Mouse (Mus musculus): ENCODE measurements around the gene Snapc1. TPM values are rescaled to one million over a fixed set of nuclear protein-coding genes. Genes with fewer than 3 reads are reported as not detected.

Gene Snapc1
- total RNA-seq, 4 experiments from 2014 or later, result 34.8 to 46.9 (median 37.7) TPM

DNA sequence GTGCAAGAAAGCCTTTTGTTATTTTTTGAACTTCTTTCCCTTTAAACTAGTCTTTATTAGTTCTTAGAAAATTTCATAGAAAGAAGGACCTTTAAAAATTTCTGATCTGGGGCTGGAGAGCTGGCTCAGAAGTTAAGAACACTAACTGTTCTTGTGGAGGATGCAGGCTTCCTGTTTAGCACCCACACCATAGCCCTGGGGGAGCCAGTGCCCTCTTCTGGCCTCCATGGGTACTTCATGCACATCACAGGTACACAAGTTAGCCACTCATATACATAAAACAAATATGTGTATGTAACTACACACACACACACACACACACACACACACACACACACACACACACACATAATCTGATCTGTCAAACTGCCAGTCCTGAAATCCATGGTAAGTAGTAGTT lies 25.3 kb downstream of the Snapc1 start:
- DNase-seq (ENCODE audit: low spot score in 2 of 2), result peak in 1 of 2 experiments; percentile 30

DNA sequence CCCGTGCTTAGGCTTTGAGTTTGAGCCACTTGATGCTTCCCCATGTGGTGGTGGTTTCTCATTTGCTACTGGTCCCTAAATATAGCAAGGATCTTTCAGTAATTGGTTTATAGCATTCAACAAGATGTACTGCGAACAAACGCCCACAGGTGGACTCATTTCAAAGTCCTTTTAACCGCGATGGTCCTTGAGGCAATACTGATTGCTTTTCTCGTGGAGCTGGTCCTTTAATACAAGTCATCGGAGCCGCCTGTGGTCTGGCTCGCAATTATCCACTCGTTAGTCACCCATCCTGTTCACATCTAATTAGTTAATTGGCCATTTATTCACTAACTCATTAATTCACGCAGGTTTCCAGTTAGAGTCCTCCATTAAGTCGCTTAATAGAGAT lies 32.6 kb downstream of the Snapc1 start:
- peak in 1 of 2 experiments; percentile 31 for DNase-seq (ENCODE audit: low spot score in 2 of 2)

GRCm38 (mm10) chr12:73997297-73998127 lies 33.2 kb downstream of the Snapc1 start, which contains the start of gene Syt16:
Syt16 (plus strand) TSS chr12:73997661.
- DNase-seq (ENCODE audit: low spot score in 2 of 2), result peak in 1 of 2 experiments; percentile 25

DNA sequence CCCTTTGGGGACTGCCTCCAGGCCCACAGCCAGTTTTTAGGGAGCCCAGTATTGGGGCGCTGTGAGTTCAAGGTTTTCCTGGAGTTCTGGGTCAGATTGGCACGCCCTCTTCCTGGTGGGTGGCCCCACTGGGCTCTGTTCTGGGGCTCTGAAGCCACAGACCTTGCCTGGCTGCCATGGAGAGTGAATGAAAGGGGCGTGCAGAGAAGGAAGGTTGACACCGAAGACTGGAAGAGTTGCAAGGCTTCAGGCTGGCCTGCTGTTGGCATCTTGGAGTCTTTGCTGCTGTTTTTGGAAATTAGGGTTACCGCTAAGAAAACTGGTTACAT lies 33.8 kb downstream of the Snapc1 start:
- no peak for DNase-seq (ENCODE audit: low spot score in 2 of 2)

- DNase-seq (ENCODE audit: low spot score in 2 of 2), result no peak
Observed at GRCm38 (mm10) chr12:74002449-74002848, 38.2 kb downstream of the Snapc1 start.

DNA sequence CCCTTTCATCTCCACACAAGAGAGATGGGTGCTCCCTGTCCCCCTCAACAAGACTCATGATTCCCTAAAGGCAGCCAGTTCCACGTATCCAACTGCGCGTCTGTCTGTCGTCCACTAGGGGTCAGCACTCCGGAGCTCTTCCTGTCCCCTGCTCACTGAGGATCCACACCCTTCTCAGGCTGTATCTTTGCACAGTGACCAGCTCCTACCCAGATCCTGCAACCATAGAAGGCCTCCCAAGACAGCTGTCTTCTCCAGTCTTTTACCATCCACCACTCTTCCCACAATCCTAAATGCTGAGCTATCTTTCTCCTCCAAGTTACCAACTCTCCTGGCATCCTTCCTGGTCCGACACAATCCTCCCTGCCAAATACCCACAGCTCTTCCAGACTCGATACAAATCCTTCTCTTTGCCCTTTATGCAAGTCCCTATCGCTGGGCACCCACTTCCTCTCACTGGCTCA lies 45.2 kb downstream of the Snapc1 start:
- peak in 1 of 2 experiments; percentile 46 for DNase-seq (ENCODE audit: low spot score in 2 of 2)

DNA sequence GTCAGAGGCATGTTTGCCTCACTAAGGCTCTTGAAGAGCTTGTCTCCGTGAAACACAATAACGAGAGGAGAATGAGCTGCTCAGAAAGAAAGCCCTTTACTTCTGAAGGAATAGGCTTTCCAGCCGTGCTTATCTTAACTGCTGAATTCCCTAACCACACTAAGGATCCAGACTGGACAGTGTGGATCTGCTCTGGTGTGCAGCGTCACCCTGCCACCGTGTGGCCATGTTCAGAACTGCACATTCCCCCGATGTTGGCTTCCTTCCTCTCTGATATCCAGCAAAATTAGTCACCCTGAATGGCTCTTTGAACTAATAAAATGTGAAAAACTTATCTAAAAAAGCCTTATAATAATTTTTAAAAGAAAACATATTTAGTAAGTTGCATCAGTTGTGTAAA lies 49.5 kb downstream of the Snapc1 start:
- peak; percentile 67 to 90 for DNase-seq (ENCODE audit: low spot score in 2 of 2)

DNA sequence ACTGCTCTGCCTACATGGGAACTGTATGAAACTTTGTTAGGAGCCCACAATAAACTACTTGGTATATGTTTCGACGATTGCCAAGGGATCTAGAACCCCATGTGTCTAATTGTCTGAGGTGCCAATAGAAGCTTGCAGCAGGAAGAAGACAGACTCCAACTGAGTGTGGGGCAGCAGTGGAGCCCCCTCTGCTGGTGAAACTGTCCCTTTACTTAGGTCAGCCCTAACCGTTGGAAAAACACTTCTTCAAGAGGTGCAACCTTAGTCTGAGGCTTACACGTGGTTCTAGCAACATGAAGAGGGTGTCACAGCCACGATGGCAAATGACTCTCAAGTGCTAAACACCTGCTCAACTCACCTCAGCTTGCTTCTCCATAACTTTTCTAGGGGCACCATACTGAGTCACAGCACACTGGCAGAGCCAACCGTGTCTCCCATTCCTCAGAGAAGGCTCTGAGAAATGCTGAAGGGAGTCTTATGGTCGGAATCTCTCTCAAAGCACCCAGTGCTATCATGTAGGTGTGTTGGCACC lies 50.5 kb downstream of the Snapc1 start:
- DNase-seq (ENCODE audit: low spot score in 2 of 2), result no peak

- no peak for DNase-seq (ENCODE audit: low spot score in 2 of 2)
Observed at GRCm38 (mm10) chr12:74015491-74015890, 51.2 kb downstream of the Snapc1 start.

GRCm38 (mm10) chr12:74023260-74023659 lies 59.0 kb downstream of the Snapc1 start:
- DNase-seq (ENCODE audit: low spot score in 2 of 2), result no peak

DNA sequence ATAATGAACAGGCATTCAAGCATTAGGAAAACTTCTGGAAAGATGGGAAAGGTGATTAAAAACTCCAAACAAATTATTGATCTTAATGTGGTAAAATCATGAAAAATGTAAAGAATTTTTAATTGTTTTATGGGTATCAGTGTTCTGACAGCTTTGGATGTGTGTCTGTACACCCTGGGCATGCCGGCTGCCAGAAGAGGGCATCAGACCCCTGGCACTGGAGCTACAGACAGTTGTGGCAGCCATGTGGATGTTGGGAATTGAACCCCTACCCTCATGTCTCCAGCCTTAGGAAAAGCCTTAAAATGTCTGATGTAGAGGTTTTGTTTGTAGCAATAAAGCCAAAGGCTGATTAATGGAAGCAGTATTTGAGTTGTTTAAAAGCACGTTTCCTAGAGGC lies 60.6 kb downstream of the Snapc1 start:
- no peak for DNase-seq (ENCODE audit: low spot score in 2 of 2)

Other genes with a start within 250 kb of the Snapc1 start
- gene Hif1a, start 63.1 kb upstream of the Snapc1 start, total RNA-seq (2022), result 10 to 100 TPM; 52.6 to 76.4 (median 64.2) TPM
- gene Gm49321, start 26.8 kb upstream of the Snapc1 start, total RNA-seq (2022), result 10 to 100 TPM in 3 of 4 experiments, 1 to 10 TPM in 1; 9.9 to 19.8 (median 12.8) TPM
- 10 to 100 TPM; 46.8 to 54.5 (median 51.1) TPM for gene Syt16, start 33.2 kb downstream of the Snapc1 start, total RNA-seq (2022)

Measured in layer of hippocampus, adult 8-10 months (tissue).